Mouse (Mus musculus) ovary, adult 18-20 months (tissue): ENCODE results near the gene Lrif1.
A peak's percentile ranks its signal among the peaks of the same experiment; 100 is the strongest.
"Not testable (repeated sequence)": the region's sequence is repeated elsewhere in the genome, so short reads cannot be mapped to it uniquely, and the experiment has no call there.

Experiments used
- DNase-seq: peaks from one replicate; pipeline ENCODE4 v3.0.0; 2022; ENCODE audit warnings: low spot score, mixed read lengths

The Lrif1 gene

GRCm38 (mm10) chr3:106684830-106685229, at the start of gene Lrif1:
Gene Lrif1 (plus strand): TSS chr3:106684987.
- peak; percentile 62 for DNase-seq

- DNase-seq: not testable (repeated sequence)
Observed at GRCm38 (mm10) chr3:106672811-106673210, 12.0 kb upstream of the Lrif1 start.

- no peak for DNase-seq
Observed at GRCm38 (mm10) chr3:106685381-106685780, 594 bp downstream of the Lrif1 start.

- DNase-seq: peak; percentile 94
Observed at GRCm38 (mm10) chr3:106721397-106722027, 36.7 kb downstream of the Lrif1 start.

- DNase-seq: peak; percentile 72
Observed at GRCm38 (mm10) chr3:106722028-106722945, 37.5 kb downstream of the Lrif1 start.

GRCm38 (mm10) chr3:106755898-106756297, 71.1 kb downstream of the Lrif1 start:
- no peak for DNase-seq

GRCm38 (mm10) chr3:106771834-106772233, 87.0 kb downstream of the Lrif1 start:
- DNase-seq: no peak

GRCm38 (mm10) chr3:106785130-106785529, 100.3 kb downstream of the Lrif1 start:
- no peak for DNase-seq
